Mouse (Mus musculus) testis, postnatal 10 days (tissue): Measurements from ENCODE around the gene Zcchc17.
A peak's percentile ranks its signal among the peaks of the same experiment; 100 is the strongest.

Source experiments
- DNase-seq: peaks from one replicate; pipeline ENCODE4 v3.0.0; 2021; ENCODE audit warnings: low spot score

Gene Zcchc17

DNA sequence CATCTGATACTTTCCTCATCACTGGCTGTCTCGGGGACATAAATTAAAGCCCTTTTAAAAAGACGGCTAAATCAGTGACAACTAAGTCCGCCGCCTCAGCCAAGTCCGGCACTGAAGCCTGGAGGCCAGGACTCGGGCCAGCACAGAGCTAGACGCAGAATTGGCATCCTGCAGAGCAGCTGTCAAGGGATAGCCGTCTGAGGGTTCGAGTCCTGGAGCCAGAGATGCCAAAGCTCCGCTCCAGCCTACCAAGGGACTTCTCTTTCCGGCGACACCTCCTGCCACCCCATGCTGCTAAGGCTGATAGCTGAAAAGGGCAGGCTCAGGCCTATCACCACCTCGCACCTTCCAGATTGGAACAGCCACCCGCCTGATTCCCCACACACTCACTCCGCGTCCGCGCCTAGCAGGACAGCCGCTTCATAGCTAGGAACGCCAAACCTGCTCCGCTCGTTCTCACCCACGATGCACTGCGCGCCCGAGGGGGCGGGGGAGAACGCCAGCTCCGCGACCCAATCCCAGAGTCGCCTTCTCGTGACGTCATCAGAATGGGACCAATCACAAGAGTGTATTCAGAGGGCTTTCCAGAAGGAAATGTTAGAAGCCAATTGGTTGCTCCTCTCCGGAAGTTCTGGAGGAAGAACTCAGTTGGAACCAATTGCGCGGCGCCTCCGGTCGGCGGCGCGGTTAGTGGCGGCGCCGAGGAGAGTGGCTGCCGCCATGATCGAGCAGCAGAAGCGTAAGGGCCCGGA, at the start of gene Zcchc17, which contains the start of gene Snrnp40:
Zcchc17 (minus strand) TSS at position 458 of the 752 bp plus-strand sequence.
Snrnp40 (plus strand) TSS at position 647 of the 752 bp plus-strand sequence.
- peak; percentile 99 for DNase-seq

DNA sequence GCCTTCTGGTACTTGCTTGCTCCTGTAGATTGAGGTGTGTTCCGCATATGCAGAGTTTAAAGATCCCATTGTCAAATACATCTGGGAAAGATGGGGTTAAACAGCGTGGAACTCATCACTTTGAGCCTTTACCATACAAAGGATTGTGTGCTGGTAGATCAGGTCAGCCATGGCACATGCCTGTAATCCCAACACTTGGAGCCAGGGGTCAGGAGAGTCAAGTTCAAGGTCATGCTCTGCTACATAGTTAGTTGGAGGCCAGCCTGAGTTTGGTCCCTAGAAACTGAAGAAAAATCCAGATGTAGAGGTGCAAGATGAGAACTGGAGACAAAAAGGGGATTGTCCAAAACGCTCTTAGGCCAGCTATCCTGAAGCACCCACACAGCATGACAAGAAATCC, 31.5 kb upstream of the Zcchc17 start:
- no peak for DNase-seq

DNA sequence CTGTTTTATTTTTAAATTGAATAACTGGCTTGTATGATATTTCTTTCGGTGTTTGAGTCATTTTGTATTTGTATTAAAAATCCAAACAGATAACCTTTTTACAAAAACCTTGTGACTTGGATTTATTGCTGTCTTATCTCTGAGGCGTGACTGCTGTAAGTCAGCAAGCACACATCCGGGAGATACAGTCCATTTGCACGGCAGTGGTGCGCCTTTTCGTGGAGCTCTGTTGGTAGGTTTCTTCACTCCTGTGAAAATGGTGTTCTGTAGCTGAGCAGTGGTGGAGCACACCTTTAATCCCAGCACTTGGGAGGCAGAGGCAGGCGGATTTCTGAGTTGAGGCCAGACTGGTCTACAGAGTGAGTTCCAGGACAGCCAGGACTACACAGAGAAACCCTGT, 30.2 kb upstream of the Zcchc17 start:
- DNase-seq, result no peak

DNA sequence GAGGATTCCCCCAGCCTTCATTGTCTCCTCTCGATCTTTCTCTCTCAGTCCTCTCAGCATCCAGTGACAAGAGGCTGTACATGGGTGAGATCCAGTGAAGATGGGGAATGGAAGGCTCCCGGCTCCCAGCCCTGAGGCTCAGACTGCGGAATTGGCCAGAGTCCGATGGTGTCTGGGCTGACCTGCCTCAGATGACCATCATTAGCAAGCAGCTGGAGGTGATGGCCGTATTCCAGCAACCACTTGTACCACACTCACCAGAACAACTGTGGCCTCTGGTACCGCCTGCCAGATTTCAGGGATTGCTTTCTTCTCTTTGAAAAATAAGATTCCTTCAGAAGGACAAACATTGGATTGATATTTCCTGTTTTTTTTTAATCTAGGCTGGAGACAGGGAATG, 29.8 kb upstream of the Zcchc17 start:
- peak; percentile 51 for DNase-seq

DNA sequence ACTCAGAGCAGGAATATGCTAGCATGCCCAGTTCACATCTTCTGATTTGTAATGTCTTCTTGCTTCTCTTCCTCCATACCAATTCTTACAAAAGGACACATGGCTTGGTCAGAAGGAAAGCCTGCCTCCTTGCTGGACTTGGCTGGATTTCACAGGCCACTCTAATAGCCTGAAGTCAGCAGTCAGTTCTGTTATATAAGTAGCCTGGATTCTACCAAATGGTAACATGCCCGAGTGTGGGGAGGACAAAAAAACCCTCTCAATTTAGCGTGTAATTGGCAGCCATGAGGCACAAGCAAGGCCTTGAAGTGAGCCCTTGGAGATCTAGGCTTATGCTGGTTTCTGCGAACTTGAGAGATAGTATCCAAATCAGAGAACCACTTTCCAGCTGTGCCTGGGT, 27.5 kb upstream of the Zcchc17 start:
- no peak for DNase-seq

DNA sequence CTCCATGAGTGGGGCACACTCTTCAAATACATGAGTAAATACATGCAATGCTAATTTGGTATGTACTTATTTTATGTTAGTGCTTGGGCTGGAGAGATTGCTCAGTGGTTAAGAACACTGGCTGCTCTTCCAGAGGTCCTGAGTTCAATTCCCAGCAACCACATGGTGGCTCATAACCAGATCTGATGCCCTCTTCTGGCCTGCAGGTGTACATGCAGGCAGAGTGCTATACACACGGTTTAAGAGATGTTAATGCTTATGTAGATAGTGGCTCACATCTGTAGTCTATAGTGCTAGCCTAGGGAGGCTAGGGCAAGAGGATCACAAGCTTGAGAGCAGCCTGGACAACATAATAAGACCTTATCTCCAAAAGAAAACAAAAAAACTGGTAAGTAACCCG, 20.7 kb upstream of the Zcchc17 start:
- DNase-seq, result no peak

DNA sequence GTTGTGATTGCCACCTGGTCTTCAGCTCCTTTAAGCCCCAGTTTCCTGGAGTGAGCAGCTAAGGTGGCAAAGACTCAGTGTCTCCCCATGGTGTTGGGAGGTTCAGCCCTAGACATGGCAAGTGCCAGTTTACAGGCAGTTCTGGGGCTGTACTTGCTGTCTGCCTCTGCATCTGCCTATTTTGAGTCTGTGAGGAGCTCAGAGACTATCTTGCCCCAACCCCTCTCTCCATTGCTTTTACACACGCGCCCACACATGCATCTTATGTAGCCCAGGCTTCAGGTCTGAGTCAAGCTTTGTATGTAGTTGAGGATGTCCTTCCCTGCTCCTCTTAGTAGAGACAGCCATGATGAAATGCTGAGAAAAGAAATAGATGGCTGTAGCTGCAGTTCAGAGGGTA, 19.4 kb upstream of the Zcchc17 start:
- DNase-seq, result no peak

DNA sequence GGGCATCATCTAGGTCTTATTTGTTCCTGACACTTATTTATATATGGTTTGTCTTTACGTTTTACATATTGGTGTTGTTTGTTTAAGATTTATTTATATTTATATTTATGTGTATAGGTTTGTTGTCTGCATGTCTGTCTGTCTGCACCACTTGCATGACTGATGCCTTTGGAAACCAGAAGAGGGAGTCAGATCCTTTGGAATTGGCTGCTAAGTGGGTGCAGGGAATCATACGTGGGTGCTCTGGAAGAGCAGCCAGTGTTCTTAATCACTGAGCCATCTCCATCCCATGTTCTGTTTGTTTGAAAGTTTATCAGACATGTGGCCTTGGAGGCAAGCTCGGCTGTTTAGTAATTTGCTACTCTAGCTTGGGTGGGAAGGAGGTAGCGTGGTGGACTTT, 17.8 kb upstream of the Zcchc17 start:
- DNase-seq, result no peak

DNA sequence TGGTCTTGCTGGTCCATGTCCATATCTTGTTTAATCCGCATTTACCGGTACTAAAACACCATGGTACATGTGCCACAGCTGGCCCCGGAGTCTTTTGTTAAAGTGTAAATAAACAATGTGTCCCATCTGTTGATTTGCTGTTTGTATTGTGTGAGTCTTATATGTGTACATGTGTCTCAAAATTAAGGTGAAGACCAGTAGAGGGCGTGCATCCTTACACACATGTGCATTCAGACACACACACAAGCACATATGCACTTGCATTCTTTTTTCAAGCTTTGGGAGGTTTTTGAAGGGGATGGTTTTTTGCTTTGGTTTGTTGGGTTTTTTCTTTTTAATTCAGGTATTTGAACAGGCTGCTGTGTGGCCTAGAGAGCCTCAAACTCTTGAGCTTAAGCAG, 16.9 kb upstream of the Zcchc17 start:
- no peak for DNase-seq

DNA sequence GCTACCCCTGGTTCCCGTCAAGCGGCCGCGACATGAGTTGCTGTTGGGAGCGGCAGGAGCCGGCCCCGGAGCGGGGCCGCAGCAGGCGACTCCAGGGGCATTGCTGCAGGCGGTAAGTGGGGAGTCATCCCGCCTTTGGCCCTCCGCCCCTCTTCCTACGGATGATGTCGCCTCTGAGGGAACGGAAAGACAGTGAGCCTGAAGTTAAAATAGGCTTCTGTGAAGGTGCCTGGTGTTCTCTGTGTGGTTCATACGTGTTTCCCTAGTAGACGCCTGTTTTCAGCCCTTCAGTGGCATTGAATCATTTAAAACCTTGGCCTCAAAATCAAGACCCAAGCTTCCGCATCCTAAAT, 471 bp upstream of the Zcchc17 start:
- no peak for DNase-seq

DNA sequence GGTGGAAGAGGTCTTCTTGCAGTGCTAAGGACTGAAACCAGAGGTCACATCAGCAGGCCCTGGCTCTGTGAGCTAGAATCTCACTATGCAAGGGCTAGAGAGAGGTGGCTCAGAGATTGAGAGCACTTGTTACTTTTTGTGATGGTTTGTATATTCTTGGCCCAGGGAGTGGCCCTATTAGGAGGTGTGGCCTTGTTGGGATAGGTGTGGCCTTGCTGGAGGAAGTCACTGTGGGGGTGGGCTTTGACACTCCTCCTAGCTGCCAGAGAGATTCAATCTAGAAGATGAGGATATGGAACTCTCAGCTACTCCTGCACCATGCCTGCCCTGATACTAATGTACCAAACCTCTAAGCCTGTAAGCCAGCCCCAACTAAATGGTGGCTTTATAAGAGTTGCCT, 1.8 kb downstream of the Zcchc17 start:
- DNase-seq, result no peak

DNA sequence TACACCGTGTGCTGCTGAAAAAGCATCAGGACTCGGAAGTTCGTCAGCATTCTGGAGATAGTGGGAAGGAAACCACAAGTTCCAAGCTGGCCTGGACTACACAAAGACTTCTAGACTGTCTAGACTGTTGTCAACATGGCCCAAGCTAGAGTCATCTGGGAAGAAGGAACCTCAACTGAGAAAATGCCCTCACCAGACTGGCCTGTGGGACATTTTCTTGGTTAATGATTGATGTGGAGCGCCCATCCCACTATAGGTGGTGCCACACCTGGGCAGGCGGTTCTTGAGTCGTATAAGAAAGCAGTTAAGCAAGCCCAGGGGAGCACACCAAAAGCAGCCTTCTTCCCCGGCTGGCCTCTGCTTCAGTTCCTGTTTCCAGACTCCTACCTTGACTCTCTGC, 7.2 kb downstream of the Zcchc17 start:
- DNase-seq, result no peak

DNA sequence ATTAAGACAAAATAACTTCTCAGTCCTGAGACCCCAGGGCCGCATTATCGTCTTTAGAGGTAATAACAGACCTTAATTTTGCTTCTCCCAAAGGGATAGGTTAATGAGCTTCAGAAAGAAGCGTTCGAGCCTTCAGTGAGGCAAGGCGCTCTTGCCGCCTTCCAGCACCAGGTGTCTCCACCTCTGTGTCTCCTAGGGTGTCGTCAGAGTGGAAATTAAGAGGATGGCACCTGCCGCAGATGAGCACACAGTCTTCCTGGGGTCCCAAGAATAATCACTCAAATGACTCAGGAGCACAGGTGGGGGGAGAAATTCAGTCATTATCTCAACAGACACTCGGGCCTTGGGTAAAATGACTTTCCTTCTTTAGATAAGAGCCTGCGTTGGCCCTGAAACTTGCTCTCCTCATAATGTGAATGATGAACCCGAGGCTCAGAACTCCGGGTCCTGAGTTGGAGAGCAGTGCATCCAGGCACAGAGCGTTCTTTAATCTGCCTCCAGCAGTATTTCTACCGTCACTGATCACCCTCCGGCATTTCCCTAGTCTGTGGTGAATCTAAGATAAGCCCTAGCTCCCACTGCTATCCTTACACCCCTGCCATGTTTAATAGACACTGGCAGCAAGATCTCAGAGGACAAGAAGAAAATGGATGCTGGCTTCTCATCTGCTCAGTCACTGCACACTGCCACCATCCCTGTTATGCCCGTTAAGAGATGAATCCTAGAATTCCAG, 8.9 kb downstream of the Zcchc17 start:
- no peak for DNase-seq

DNA sequence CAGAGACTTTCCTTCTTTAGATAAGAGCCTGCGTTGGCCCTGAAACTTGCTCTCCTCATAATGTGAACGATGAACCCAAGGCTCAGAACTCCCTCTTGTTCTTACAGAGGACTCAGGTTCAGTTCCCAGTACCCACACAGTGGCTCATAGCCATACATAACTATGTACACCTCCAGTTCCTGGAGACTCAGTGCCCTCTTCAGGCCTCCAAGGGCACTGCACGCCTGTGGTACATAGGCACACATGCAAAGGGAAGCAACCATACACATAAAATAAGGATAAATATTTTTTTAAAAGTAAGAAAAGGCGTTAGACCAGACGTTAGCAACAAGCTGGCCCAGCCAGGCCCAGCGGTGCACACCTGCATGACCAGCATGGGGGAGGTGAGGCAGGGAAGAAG, 10.1 kb downstream of the Zcchc17 start:
- DNase-seq, result no peak

DNA sequence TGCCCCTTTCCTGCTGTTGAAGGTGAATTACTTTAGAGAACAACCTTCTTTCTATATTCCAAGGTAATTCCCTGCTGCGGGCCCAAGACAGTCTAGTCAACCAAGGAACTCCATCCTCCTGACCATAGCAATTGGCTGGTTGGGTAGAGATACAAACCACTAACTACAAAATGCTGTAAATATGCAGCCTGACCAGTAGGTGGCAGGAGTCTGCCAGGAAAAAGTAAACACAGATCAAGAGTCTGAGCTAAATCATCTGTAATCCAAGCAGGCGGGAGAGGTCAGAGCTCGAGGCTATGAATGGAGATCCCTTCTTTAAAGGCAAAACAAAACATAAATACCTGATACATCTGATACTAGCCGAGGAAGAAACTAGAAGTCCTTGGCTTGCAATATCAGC, 18.1 kb downstream of the Zcchc17 start:
- DNase-seq, result peak; percentile 61

DNA sequence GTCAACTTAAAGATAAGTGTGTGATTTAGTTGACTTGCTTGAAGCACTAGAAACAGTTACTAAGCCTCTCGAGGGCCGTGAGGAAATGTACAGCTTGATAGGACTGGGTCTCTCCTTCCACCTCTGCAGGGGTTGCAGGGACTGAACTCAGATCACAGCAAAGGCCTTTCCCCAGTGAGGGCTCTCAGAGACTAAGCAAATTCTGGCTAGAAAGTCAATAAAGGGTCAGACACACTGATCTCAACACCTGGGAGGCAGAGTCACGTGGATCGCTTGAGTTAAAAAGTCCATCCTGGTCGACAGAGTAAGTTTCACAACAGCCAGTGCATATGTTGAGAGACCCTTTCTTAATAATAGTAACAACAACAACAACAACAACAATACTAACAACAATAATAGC, 23.9 kb downstream of the Zcchc17 start:
- DNase-seq, result no peak

DNA sequence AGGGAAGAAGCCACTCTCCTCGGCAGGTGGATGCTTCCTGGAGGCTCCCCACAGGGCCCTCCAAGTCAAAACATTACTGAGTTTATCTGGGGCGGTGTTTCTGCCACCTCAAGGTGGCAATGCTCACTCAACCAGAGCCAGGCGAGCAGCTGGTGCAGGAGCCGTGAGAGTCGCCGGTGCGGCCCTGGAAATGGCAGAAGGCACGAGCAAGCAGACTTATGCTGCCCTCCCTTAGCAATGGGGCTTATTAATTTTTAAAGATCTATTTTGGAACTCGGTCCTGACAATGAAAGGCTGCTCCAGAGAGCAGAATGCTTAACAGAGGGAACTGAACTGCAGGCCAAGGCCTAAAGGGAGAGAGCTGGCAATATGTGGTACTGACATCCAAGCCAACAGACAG, 32.4 kb downstream of the Zcchc17 start:
- no peak for DNase-seq

DNA sequence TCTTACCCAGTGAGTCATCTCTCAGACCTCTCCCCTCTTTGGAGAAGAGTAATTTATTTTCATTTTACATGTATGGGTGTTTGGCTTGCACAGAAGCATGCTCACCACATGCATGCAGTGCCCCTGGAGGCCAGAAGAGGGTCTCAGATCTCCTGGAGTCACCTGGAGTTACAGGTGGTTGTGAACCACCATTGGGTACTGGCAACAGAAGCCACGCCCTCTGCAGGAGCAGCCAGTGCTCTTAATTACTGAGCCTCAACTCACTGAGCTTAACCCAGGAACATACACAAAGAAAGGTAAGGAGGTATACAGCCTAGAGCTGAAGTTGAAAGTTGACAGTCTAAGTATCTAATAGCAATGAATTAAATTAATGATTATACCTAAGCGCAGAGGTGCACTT, 34.3 kb downstream of the Zcchc17 start:
- DNase-seq, result no peak

DNA sequence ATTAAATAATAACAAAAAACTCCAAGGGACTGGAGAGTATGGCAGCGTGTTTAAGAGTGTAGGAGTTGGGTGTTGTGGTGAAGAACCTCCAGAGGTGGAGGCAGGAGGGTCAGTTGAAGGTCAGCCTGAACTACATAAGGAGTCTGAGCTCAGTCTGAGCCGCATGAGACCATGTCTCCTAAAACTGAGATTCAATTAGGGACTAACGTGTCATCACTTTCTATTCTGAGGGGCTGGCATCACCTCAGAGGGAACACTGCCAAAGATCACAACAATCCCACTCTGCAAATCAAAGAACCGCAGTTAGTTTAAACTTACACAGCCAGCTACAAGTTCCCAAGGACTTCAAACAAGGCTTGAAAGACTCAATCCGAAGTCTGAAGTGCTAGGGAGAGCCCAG, 36.1 kb downstream of the Zcchc17 start:
- DNase-seq, result no peak

DNA sequence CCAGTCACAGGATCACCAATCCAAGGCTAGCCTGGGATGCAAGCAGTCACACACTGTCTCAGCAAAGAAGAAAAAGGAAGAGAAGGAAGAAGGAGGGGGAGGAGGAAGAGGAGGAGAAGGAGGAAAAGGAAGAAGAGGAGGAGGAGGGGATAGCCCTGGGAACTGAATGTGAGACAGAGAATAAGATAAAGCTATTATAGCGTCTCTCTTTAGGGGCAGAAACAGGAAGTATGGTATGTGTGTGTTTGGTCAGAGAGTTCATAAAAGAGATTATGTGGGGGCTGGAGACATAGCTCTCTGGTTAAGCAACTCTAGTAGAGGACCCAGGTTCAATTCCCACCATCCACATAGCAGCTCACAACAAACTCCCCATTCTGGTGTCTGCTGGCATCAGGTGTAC, 36.6 kb downstream of the Zcchc17 start:
- no peak for DNase-seq

DNA sequence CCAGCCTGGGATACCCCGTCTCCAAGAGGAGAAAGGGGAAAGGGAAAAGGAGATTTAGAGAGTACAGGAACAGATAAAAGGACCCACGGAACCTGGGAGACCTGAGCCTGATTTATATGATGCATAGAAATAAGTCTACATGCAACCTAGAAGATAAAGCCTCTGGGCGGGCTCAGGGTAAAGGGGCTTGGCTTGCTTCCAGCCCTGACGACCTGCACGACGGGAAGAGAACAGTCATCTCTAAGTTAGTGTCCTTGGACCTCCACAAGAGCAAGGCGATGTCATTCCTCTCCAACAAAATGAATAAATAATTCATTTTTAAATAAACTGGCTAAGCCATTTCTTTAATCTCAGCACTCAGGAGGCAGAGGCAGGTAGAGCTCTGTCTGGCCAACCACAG, 37.2 kb downstream of the Zcchc17 start:
- DNase-seq, result no peak

DNA sequence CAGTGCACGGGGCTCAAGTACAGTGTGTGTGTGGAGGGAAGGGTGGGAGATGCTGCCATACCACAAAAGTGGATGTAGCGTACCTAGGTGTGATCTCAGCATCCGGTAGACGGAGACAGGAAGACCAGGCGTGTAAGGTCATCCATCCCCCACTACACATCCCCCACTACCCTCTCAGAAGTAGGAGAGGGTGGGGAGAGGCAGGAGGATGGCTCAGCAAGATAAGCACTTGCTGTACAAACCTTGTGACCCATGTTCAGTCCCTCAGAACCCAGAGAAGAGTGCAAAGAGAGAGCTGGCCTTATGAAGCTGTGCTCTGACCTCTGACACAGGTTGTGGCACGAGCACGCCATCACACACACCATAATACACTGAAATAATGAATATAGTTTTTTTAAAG, 38.1 kb downstream of the Zcchc17 start:
- DNase-seq, result no peak

DNA sequence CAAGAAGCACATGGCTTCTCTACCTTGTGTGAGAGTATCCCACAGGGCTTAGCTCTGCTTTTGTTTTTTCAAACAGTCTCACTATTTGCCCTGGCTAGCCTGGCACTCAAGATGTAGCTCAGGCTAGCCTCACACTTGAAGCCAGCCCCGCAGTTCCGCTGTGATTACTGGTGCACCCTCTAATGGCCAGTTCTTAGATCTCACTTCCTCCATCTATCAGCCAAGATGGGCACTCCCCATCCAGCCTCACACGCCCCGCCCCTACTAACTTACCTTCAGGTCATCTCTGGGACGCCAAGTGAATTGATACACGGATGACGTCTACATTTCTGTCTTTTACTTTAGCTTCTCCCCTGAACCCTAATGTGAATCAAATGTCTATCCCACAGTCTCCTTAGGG, 40.2 kb downstream of the Zcchc17 start:
- no peak for DNase-seq

DNA sequence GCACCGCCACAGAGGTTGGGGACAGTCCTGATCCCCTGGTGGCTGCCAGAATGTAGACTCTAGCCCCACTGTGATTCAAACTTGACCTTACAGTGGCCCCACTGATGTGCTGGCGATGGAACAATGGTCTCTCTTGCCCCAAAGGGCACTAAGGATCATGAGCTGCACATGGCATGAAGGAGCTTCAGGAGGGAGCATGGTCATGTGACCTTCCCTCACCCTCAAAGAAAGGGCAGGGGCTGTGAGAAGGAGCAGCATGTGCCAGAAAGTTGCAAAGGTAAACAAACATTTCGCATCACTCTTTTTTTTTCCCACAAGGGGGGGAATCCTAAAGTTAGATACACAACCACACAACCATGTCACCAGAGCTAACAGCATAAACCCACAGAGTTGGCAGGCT, 41.6 kb downstream of the Zcchc17 start:
- DNase-seq, result no peak
